Mouse (Mus musculus) granulocyte monocyte progenitor cell, adult 5-6 weeks (primary cell): Measurements from ENCODE around the gene Tmem143. TPM values are rescaled to one million over a fixed set of nuclear protein-coding genes. Genes with fewer than 3 reads are reported as not detected.
A peak's percentile ranks its signal among the peaks of the same experiment; 100 is the strongest.
"Not testable (repeated sequence)": the region's sequence is repeated elsewhere in the genome, so short reads cannot be mapped to it uniquely, and the experiment has no call there.

Experiments
- ATAC-seq: replicated peaks from 2 replicates; pipeline ENCODE4 v1.8.0; 2016; ENCODE audit warnings: mild to moderate bottlenecking, moderate TSS enrichment, inconsistent platforms; ENCODE audit not compliant: poor library complexity, severe bottlenecking
- total RNA-seq, 2 experiments: library from RNA; stranded (forward) in 1 of 2; stranded (reverse) in 1 of 2; fragments of 200-712, 200-1000 nt in 1 of 2; fragments of >200 nt in 1 of 2; fragmentation: Nextera tagmentation in 1 of 2; gene quantifications; 2 replicates each; pipeline ENCODE4 v1.2.3; 2014 to 2017

The Tmem143 gene
- total RNA-seq, 2 experiments from 2014 or later = 9.5 to 21.2 TPM

DNA sequence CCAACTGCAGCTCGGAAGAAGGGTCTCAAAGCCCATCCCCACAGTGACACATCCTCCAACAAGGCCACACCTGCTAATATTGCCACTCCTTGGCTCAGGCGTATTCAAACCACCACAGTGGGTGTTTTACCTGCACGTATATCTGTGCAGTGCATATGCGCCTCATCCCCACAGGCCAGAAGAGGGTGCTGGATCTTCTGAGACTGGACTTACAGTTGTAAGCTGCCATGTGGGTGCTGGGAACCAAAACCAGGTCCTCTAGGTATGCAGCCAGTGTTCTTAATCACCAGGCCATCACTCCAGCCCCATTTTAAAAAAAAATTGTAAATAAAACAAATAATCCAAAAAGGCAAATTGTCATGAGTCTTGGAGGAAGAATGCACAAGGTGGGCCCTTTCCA is 16.2 kb upstream of the Tmem143 start:
- ATAC-seq = no peak

DNA sequence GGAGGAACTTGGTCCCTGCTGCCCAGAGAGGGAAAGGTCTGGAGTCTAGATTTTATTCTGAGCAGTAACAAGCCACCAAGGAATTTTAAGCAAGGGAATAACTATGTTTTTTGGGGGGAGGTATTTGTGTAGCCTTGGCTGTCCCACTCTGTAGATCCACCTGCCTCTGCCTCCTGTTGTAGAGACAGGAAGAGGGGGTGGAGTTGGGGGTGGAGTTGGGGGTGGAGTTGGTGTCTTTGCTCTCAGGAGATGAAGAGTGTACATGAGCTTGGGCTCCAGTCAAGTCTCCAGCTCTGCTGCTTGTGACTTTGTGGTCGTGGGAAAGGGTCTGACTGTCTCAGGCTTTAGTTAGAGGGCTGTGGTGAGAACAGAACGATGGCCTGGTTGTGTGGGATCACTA is 15.7 kb upstream of the Tmem143 start:
- no peak for ATAC-seq

DNA sequence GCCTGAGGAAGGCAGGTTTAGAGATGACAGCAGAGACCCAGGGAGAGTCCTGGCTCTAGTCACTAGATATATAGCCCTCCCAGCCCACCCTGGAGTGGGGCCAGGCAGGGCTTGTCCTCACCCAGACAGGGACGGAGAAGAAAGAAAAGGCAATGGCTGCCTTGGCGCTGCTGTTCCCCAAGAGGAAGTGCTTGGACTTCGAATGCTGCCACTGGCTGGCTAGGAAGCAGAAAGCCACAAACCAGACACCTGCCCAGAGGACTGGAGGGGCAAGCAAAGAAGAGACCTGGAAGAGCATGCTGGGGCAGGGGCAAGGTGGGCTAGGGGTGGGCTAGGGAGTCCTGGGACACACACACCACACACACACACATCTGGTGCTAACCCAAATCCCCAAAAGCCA is 9.5 kb upstream of the Tmem143 start:
- ATAC-seq = peak; percentile 51

DNA sequence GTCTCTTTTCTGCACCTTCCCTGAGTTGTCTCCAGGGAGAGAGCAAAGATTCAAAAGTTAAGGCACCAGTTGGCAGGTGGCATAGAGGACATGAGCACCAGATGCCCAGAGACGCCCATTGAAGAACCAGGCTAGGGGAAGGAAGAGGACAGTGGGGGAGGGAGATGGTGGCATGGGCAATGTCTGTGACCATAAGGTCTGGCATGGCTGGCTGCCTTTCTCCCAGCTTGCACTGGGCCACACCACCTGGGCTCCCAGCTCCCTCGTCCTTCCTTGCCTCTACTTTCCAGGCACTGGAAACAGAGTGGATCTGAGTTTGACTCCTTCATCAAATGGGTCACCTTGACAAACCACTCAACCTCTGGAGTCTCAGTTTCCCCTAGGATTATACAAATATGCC is 4.1 kb upstream of the Tmem143 start:
- no peak for ATAC-seq

DNA sequence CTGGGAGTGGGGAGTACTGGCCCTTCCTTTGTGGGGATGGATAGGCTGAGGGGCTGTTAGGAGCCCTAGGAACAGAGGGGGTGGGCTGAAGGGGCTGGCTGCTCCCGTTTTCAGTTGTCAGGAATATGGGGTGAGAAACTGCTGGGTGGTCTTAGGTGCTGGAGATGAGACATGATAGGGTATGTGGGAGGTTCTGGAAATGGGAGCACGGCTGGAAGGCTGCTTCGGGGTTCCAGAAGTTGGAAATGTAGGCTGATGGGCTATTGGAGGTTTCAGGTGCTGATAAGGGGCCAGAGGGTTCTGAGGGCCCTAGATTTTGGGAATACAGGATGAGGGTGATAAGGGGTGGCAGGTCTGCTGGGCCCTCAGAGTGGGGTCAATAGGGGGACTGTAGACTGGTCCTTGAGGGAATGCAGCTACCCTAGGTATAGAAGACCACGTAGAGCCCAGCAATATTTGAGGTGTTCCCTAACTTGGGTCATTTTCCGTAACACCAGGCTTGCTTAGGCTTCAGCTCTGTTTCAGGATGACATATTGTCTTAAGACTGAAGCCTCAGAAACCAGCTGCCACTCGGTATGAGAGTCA is 717 bp upstream of the Tmem143 start:
- ATAC-seq = no peak

DNA sequence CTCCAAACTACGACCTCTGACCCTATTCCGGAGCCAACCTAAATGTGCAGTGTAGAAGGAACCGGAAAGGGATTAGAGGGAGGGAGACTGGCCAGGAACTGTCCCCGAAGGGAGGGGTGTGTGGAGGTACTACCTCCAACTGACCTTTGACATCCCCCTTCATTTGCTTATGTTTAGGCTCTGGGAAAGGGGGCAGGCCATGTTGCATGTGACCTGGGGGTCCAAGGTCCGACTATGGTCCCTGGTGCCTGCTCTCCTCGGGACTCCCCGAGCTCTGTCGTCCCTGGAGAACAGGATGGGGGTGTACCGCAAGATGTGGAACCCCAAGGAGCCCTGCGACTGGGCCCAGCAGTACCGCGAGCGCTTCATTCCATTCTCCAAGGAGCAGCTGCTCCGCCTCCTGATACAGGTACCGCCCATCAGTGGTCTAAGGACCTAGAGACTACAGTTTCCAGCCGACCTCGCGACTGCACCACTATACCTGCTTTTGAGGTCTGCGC is 567 bp downstream of the Tmem143 start:
- peak; percentile 52 for ATAC-seq

DNA sequence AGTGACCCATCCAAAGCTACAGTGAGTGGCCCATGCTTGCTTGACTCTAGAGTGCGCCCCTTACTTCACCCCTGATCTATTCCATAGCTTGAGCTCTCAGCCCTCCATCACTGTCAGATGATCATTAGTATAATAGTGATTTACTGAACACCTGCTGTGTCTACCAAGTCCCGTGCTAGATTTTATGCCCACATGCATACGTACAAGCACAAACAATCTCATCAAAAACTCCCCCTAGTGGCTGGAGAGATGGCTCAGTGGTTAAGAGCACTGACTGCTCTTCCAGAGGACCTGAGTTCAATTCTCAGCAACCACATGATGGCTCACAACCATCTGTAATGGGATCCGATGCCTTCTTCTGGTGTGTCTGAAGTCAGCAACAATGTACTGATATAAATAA is 1.4 kb downstream of the Tmem143 start:
- not testable (repeated sequence) for ATAC-seq

DNA sequence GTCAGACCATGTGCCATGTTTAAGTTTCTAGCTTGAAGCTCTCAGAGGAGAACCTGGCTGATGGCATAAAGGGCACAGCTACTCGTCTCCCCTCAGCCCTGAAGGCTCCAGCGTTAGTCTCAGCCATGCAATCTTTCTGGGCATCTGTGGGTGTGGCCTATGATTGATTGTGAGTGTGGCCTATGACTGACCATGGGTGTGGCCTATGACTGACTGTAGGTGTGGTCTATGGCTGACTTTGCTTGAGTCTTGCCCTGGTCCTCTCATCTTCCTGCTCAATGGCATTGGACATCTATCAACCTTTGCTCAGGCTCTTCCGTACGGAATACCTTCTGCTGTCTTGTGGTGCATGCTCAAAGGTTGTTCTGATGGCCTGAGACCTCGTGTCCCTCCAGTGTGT is 4.8 kb downstream of the Tmem143 start:
- ATAC-seq = peak; percentile 54

DNA sequence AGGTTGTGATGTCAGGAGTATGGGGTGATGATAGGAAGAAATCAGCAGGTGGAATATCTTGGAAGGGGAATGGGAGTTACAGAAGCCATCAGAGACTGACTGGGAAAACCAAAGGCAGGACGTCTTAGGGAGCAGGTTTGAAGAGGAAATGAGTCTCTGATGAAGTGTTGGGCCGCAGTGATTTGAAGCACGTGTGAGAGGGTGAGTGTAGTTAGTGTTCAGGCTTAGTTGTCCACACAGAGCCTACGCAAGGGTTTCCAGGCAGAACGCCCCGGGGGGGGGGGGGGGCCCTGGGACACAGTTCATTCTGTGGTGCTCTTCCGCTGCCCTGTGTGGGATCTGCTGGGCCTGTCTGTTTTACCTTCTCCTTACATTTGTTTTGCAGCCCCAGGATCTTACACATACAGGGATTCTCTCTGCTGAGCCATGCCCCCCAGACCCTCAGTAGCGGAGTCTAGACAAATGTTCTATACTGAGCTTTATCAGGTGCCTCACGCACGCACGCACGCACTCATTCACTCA is 5.8 kb downstream of the Tmem143 start:
- ATAC-seq = no peak

DNA sequence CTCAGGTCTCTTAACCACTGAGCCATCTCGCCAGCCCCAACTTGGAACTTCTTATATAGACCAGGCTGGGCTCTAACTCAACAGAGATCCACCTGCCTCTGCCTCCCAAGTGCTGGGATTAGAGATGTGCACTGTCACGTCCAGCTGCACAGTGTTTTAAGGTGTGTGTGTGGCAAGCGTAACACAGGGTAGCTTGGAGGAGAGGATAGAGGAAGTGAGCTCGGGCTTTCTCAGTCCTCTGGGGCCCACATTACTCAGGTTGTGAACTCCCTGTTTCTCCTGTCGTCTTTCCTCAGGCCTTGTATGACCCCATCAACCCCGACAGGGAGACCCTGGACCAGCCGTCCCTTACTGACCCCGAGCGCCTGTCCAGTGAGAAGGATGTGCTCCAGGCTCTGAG is 9.9 kb downstream of the Tmem143 start:
- peak; percentile 58 for ATAC-seq

DNA sequence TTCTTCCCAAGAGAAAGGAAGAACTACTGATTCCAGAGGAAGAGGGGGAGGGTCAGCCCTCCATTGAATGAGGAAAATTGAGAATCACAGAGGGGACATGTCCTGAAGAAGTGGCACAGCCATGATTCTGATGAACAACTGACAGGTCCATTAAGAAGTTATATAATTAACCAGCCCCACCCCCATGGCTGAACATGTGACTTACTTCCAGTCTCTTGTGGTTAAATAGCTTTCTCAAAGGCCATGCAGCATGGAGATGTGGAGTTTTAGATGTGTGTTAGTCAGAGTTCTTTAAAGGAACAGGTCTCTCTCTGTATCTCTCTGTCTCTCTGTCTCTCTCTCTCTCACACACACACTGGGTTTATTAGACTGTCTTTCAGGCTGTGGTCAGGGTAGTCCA is 11.6 kb downstream of the Tmem143 start:
- no peak for ATAC-seq

DNA sequence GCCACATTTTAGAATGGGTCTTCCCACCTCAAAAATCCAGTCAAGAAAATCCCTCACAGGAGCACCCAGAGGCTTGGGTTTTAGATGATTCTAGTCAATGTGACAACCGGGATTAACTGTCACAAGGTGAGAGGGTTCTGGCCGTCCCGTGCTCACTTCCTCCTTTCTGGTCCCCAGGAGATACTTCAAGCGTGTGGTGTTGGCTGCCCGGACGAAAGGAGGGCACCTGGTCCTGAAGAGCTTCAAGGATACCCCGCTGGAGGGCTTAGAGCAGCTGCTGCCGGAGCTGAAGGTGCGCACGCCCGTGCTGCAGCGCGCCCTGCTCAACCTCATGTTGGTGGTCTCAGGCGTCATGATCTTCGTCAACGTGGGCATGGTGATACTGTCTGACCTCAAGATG is 12.4 kb downstream of the Tmem143 start:
- ATAC-seq = no peak

DNA sequence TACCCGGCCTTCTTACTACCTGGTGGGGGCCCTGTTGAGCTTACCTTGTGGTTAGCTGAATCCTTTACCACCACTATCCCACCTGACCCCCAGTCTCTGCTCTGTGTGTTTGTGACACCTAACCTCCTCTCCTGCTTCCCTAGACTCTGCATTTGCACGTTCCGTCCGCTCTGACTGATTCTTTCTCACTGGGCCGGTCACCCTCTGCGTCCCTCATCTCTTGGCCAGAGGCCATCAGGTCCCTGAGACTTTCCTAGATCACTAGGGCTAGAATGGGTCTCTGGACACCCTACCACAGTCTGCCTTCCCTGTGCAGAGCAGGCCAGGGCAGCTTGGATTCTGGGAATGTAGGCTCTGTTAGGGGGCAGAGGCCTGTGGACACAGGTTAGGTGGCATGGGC is 17.3 kb downstream of the Tmem143 start:
- no peak for ATAC-seq

DNA sequence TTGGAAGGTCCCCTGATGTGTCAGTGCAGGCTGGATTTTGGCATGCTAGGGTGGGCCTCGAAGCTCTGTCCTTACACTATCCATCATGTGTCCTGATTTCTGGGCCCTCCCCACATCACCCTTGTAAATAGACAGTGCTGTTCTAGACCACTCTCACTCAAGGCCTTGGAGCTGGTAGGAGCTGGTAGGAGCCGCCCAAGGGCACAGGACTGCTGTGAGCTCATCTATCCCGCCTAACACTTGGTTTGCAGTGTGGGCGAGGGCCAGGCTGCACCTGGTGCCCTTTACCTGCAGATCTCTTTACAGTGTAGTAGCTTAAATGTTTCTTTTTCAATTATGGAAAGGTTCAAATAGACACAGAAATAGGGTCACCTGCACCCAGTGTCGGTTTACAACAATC is 18.3 kb downstream of the Tmem143 start:
- ATAC-seq = no peak

DNA sequence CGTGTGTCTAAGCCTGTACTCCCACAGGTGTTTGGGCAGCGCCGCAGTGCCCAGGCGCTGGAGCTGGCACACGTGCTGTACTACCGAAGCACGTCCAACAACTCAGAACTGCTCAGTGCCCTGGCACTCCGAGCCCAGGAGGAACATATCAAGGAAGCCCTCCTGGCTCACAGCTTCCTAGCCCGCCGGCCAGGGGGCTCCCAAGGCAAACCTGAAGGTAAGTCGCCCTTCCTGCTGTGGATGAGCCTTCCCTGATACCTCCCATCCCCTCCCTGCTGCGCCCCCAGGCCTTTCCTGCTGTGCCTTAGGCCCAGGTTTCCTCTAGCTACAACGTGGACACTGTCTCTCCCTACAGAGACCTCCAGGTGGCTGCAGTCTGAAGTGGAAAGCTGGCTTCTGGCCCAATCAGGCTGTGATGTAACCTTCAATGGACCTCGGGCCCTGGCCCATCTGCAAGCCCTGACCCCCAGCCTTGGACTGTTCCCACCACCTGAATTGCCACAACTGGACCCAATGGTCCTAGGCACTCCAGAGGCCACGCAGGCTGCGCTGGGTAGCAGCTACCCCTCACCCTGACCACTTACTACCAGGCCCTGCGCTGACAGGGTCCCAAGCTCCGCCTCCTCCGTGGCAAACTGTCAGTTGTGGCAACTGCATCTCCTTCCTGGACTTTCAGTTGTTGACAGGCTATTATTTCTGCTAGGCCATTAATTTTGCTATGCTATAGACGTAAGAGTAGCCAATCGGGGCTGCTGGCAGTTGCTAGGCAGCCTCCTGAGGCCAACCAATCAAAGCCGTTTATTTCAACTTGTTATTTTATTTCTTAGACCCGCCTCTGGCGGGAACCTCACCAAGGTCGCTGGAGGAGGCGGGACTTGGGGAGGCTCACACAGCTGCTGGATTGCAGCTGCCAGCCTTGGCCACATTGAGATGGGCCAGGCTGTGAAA is 19.6 kb downstream of the Tmem143 start:
- ATAC-seq = peak; percentile 62

DNA sequence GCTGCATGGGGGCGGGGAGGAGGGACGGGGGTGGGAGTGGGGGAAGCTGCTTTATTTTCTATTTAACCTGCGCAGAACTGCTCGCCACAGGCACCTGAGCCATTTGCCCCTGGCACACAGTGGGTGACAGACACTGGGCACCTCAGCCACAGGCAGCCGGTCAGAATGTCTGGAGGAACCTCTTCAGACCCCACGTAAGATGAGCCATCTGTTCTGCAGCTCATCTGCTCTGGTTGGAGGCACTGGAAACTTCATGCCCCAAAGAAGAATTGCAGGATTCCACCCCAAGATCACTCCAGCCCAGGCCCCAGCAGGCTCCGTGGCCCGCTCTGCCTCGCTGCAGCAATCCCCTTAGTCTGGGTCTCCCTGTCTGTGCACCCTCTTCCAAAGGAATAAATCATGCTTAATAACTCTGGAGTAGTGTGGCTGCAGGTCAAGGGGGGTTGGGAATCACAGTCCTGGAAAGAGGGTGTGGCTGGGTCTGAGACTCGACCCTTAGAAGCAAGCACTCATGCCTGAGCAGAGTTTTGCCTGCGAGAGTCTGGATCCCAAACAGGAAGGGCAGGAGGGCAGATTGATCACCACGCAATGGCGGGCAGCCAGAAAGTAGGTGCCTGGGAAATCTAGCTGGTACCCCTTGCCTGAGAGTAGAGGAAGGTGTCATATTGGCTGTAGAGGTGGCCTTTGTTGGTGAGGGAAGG is 20.4 kb downstream of the Tmem143 start:
- no peak for ATAC-seq

DNA sequence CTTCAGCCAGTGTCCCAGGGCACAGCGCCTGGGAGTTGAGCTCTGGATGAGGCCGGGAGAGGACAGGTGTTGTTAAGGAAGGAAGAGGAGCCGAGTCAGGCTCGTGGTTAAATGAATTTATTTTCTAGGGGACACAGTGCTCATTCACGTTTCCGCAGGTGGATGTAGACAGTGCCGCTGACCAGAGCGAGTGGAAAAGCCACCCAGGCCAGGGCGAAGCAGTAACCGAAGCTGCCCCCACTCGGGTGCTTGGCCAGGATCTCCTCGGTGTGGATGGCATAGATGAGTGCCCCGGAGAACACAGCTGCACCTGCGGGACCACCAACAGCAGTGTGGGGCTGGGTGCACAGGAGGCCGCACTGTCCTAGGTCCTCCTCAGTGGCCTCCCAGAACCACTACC is 21.2 kb downstream of the Tmem143 start:
- ATAC-seq = no peak

DNA sequence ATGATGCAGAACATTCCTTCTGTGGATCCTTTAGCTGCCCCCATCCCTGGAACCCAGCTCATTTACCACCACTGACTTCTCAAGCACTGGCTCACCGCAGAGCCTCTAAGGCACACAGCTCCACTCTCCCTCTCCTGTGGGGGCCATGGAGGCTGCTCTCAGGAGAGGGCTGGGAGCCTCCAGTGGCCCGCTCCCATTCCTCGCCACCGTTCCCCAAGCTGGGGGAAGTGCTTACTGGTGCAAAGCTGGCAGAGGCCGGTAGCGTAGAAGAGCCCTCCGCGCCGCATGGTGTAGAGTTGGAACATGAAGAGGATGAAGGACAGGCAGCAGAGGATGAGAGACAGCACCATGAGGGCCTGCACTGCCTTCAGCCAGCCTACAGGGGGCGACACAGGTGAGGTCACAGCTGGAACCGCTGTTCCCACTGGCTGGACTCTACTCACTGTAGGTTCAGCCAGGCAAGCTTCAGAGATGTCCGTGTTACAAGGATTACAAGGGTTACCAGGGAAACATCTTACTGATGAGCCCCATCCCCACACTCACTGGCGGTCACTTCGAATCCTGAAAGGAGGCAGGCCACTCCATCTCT is 22.4 kb downstream of the Tmem143 start:
- no peak for ATAC-seq

DNA sequence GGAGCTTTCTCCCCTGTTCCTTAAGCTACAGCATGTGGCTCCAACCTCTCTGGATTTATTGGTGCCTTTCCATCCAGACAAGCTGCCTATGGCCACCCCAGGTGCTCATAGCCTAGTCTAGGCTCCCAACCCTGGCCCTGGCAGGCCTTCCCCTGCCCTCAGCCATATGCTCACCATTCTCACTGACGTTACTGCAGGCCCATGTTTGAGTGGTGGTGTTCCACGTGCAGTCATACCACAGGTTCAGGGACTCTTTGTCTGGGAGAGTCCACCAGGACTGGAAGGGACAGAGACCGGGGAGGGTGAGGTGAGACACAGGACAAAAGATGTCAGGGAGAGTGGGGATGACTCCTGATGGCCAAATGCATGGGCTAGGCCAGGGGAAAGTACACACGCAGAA is 23.0 kb downstream of the Tmem143 start:
- ATAC-seq = no peak

DNA sequence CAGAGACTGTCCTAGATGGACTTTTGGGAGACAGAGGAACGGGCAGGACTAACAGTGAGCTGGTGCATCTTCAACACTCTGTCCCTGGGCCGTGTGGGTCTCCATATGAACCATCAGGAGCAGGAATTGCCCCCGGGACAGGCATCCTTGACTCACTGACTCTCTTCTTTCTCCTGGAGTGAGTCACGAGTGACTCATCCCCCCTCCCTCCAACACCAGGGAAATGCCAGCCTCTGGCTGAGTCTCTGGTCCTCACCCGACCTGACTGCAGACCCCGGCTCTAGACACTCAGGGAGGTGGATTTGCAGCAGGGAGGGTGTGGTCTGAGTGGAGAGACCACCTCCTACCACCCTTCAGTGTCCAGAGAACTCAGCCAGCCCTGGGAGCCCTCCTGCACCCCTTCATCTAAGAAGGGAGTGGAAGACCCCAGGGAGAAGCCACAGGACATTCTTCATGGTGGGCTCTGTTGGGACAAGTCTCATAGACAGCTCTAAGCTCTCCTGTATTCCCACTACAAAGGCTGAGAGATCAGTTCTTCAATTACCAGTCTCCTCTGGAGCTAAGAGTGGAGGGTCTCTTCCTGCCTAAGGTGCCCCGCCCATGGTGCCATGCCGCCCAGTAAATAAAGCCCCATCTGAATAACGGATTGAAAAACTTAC is 24.0 kb downstream of the Tmem143 start:
- no peak for ATAC-seq
